Mouse (Mus musculus): ENCODE data around the gene Sdc3. TPM values are rescaled to one million over a fixed set of nuclear protein-coding genes. Genes with fewer than 3 reads are reported as not detected.

The Sdc3 gene
- total RNA-seq, 2 experiments from 2014 or later, result 54.7 to 60.1 TPM

DNA sequence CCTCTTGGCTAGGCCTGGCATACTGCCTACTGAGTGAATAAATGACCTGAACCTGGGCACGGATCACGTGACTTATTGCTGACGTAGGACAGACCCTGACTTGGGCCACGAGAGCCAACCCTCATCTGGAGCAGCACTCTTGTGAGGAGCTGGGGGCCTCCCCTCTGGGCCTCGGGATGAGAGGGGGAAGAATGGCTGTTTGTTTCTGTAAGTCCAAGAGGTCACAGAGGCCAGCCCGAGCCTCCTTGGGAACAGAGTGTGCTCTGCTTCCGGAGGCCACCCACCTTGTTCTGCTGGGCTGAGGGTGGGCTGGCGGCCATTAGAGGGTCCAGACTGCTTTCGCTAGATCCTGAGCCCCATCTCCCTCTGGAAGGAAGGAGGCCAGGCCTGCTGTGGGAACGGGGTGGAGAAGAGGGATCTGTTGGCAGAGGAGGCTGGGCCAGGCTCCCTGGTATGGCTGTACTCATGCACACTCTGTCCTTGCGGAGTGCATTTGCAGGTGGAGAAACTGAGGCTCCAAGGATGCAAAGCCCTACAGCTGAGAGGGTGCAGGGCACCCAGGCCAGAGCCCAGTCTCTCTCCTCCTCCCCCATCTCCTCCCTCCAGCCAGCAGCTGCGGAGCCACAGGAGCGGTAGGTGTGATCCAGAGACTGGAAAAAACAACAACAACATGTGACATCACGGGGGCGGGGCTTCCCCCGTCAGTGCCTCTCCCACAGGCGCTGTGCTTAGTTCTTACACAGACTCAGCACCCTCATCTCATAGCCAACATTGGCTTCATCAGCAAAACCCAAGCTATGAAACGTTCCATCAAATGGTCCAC lies 36.7 kb downstream of the Sdc3 start:
- DNase-seq, result peak; percentile 66

DNA sequence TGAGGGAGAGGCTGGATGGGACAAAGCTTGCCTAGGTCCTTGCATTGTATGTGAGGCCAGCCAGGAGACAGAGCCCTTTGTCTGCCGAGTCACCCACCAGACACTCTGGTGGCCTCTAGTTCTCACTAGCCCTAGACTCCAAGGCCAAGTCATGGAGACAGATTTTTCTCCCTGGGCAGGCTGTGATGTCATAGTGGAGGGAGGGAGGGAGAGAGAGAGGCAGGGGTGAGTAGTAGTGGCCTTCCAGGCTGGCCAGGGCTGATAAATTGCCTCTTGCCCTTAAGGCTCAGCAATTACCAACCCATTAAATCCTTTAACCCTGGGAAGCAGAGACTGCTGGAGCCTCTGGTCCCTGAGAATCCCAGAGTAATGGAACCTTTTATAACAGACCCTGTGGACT lies 41.8 kb downstream of the Sdc3 start:
- DNase-seq, result no peak

DNA sequence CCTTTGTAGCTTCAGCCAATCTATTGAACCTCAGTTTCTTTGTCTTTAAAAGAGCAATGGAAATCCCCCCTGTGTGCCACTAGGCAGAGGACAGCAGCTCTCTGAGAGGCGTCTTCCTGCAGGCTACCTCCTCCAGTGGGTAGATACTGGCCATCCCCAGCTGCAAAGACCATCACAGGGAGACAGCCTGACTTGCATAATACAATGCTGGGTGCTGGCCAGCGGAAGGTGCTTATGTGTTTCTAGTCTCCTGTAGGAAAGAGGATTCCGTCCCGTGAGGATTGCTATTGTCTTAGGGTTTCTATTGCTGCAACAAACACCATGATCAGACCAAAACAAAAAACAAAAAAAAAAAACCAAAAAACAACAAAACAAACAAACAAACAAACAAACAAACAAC lies 43.2 kb downstream of the Sdc3 start:
- DNase-seq, result peak; percentile 43

DNA sequence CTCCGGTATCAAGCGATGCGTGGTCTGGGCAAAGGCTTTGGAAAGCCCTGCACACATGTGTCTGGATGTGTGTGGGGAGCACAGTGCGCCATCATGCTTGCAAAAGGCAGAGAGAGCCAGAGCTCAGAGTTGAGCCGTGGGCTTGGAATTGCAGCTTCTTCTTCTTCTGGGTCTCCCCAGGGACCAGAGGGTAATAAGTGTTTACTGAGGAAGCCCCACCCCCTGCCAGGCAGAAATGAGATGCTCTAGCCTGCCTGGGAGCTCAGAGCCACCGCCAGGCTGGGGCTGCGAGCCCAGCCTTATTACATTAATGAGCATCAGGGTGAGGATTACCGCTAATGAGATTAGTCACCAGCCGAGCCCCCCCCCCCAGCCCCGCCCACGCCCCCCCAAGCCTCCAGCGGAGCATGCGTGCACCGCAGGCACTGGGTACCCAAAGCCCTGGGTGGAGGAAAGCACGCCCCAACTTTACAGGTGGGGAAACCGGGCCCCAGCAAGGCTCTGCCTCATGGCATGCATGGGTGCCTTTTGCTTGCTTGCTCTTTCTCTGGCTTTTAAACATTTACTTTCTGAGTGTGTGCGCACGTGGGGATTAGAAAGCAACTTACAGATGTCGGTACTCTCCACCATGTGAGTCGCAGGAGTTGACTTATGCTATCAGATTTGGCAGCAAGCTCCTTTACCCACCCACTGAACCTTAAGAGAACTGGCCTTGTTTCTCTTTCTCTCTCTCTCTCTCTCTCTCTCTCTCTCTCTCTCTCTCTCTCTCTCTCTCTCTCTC lies 44.1 kb downstream of the Sdc3 start:
- DNase-seq, result no peak

DNA sequence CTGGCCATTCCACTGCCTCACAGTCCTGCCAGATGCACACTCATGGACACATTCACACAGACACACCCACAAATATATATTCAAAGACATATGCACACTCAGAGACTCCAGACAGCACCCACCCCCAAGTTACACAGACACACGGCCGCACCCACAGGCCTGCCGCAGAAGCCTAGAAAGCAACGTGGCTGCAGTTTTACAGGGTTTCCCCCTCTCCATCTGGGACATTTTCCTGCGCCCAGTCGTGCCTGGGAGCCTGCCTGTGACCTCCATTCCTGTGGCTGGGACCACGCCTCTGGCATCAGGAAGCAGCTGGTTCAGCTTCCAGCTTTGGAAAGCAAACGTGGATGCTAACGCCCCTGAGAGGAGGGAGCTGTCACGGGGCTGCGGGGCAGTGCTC lies 46.2 kb downstream of the Sdc3 start:
- DNase-seq, result no peak

DNA sequence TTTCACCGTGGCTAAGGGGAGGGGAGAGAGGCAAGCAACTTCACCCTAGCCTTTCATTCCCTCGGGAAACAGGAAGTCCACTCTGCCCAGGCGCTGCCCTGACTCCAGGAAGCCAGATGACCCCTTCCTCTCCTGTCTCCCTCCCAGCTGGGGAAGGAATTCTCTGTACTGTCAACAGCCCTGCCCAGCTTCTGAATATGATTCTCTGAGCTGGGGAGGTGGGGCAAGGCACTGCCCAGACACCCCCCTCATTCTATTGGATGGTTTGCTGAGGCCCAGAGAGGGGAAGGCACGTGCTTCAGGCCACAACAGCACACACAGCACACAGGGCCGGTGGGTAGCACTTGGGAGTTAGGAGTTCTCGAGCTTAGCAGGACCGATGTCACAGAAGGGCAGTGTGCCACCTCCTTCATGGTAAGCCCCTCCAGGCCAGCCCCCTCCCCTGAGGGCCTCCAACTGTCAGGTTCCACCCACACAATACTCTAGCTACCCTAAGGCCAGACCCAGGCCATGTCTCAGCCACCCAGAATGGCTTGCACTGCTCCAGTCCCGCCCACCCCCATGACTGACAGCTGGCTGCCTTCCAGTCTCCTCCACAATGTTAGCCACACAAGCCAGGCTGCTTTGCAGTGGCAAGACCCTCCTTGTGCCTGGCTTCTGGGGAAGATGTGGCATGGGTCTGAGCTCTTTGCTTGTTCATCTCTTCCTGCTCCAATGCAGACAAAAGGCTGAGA lies 48.9 kb downstream of the Sdc3 start:
- DNase-seq, result peak; percentile 77

DNA sequence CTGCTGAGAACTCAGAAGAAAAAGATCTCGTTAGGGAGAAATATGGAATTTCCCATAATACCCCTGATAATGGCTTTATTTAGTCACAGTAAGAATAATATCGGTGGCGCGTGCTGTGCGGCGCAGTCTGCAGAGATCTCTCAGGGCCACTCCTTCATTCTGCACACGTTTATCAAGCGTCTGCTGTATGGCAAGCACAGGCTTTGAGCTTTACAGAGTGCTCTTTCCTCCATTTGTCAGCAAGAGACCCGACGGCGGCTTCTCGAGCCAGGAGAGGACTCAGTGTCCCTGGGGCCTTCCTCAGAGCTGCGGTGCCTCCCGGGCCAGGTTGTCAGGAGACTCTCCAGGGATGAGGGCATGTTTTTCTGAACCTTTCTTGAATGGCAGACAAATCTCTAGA lies 56.5 kb downstream of the Sdc3 start:
- no peak for DNase-seq

DNA sequence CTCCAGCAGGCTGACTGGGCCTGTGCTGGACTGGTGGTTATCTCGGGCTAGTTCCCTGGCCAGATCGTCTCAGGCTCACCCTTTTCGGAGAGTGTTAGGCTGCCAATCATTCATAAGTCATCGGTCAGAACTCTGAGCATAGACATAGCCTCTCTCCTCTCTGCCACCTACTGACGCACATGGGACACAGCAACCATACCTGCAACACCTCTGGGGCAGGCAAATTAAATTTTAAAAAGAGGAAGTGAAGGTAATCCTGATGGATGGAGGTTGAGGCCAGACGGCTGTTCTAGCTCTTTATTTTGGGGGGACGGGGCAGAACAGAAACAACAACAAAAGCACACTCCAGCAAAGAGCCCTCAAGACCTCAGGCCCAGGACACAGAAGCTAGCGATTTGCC lies 65.3 kb downstream of the Sdc3 start:
- DNase-seq, result no peak

DNA sequence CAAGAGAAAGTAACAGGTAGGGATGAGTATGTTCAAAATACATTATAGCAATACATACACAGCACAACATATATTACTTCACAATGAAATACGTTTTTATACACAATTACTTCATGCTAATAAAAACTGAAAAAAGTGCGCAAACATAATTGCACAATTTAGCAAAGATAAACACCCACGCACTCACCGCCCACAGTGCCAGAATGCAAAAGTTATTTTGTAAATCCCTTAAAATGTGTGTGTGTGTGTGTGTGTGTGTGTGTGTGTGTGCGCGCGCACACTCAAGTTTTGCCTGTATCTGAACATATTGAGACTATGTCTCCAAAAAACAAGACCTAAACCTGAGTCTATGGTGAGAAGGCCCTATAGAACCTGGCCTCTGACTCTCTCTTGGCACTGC lies 66.5 kb downstream of the Sdc3 start:
- DNase-seq, result no peak

DNA sequence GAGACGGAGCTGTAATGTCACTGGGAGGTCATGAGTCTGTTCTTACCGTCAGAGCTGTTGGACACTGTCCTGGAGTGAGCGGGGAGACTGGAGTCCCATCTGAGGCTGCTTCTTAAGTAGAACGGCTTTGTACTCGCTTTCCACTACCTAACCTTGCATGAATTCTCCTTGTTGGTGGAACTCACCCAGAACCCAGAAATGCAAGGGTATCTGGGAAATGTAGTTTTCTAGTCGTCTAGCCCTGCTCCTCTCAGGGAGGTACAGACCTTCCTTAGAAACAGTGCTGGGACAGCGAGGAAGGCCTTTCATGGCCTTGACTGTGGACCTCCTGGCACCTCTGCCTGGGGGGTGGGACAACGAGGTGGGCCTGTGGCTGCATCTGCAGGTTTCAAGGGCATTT lies 67.1 kb downstream of the Sdc3 start:
- DNase-seq, result no peak

DNA sequence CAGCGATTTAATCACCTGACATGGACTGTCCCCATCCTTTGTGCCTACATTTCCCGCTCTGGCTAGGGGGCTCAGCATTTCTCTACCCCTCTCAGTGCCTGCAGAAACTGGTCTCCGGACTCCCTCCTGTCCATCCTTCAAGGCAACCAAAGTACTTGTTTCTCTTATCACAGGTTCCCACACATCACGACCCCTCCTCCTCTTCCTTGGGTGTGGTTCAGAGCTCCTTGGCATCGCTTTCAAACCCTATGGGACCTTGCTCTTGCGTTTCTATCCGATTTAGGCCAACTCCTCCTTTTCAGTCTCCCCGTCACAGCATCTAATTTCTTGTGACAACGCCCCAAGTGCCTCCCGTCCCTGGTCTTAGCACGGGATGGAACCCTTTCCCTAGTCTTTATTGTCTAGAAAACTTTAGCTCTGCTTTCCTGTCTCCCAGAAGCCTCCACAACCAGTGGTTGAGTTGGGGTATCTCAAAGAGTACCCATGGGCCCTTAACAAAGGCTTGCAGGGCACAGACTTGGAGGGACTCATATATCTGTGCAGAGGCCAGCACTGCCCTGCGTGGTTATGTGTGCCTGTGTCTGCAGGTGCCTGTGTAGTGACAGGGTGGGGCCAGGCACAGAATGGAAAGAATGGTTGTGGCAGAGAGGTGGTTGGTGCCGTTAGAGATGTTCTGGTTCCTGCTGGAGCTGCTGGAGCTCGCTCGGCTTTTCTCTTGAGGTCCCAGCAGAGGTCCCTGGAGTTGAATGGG lies 68.7 kb downstream of the Sdc3 start:
- DNase-seq, result no peak

DNA sequence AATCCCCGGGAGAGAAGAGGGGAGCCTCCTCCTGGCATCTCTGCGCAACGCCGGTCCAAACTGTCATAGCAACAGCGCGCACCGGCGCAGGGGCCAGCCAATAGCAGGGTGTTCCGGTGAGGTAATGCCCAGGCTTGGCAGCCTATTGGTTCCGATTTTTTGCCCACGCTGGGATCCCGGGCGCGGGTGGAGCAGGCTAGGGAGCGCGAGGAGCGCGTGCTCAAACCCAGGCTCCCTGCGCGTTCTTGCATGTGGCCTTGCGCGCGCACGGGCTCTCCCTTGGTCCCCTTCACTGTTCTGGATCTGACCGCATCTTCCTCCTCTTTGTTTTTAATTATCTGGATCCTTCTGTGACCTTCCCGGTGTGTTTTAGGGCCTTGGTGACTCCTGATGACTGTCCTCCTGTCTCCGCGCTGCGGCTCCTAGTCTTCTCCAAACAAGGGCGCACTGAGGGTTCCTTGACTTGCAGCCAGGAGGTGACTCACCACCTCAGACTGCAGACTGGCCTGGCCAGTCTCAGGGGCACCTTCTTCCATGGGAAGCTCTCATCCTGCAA lies 69.4 kb downstream of the Sdc3 start:
- peak; percentile 77 for DNase-seq

DNA sequence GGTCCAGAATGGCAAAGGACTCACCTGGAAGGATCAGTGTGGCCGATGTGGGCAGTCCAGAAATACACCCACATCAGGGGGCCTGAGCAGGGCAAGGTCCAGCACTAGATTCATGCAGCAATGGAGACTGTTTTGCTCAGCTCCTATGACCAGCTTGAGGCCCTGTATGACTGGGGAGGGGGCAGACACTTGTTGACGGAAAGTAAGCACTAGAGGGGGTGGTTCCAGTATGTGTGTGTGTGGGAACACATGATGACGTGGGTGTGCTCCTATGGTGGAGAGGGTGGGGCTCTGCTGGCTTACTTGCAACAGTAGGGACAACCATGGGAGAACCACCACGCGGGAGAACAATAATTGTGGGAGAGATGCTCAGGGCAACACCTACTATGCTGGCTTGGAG lies 70.2 kb downstream of the Sdc3 start:
- DNase-seq, result no peak

DNA sequence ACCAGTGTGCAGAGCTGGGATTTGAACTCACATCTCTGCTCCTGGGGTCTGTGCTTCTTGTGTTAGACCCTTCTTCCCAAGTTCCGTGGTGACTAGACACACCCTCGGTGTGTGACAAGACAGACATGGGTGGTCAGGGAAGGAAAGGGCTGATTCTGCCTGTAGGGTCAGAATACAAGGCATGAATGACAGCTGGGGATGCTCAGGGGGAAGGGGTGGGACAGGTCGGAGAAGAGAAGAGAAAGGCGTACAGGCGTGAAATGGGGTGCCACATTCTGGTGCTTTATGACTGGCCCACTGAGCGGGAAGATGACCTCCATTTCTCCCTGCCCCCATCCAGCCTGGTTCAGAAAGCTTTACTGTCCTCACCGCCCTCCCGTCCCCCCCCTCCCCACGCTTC lies 73.1 kb downstream of the Sdc3 start:
- DNase-seq, result no peak

DNA sequence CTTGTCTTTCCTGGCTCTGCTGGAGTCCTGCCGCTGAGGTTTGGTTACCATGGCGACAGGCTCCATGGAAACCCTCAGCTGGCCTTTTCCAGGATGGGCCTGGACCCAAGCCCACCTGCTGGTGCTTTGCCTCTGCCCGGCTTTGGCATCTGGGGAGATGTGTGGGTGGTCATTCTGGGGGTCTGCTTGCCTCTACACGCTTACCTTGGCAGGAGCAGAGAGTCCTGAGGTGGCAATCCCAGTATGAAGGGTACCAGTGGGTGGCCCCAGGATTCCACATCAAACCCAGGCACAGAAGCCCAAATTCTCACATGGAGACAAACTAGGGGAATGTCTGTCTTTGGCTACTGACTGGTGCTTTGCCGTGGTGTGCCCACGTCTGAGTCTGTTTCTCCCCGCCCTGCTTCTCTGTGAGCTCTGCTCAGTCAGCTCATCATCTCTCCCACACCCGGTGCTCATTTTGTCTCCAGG lies 73.6 kb downstream of the Sdc3 start:
- peak; percentile 32 for DNase-seq

DNA sequence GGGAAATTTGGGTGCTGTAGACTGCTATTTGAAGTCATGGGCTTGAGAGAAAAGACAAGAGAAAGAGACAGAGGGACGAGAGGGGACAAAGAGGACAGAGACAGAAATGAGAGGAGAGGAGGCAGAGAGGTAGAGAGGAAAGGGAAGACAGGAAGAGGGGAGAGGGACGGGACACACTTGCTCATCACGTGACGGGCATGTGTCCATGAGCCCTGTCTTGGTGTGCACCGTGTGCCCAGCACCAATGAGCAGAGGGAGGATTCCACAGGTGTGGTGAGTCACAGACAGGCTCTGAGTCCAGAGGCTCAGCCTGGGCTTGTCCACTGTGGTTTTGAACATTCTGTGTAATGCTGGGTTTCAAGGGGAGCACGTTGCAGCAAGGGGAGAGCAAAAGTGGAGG lies 75.6 kb downstream of the Sdc3 start:
- no peak for DNase-seq

DNA sequence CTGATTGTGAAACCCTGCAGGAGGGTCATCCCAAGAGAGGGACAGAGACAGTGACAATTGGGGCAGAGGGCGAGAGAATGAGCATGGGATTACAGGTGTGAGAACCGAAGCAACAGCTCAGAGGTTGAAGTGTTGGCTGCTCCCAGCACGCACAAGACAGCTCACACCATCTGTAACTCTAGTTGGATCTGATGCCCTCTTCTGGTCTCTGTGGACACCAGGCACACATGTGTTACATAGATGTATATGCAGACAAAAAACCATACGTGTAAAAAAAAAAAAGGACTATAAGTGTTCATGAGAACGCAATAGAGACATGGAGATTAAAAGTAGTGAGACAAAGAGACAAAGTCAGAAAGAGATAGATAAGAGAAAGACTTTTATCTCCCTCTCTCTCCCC lies 76.5 kb downstream of the Sdc3 start:
- no peak for DNase-seq

DNA sequence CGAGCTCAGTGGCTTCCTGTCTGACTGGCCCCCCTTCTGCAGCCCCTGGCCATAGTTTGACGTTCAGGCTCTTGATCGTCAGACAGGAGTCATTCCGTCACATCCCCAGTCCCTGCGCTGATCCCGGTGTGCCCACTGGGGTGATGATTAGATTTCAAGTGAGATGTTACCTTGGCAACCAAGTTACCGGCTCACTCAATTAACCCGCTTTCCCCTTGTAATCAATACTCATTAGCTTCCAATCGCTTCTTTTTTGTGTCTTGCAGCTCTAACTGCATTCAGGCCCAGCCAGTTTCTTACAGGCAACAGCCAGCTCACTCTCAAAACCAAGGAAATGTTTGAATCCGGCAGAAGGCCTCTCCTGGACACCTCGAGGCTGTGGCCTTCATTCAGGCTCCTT lies 80.1 kb downstream of the Sdc3 start:
- DNase-seq, result no peak

DNA sequence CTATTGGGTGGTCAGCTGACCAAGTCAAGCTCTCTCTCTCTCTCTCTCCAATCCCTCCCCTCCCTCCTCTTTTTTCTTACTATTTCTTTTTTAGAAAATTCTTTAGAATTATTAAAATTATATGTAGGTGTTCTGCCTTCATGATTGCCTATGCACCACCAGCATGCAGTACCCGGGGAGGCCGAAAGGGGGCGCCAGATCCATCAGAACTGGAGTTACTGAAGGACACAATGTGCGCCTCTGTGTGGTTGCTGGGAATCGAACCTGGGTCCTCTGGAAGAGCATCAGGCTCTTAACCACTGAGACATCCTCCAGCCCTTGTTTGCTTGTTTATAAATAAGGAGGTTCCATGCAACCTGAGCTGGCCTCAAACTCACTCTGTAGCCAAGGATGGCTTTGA lies 81.1 kb downstream of the Sdc3 start:
- DNase-seq, result no peak

DNA sequence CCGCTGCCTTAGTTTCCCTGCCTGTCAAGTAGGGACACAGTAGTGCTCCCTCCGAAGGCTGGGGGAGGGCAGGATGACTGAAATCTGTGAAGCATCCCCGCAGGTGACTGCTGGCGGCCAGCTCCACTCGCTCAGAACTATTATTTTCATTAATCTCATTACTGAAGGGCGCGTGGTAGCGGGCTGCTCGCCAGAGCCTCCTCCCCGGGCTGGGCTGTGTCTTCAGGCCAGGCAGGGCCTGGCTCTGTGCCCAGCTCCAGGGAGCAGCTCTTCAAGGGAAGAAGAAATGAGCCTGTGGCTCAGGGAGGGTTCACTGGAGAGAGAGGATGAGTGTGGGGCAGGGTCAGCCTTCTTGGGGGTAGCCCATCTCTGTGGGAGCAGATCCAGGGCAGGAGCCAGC lies 82.3 kb downstream of the Sdc3 start:
- DNase-seq, result peak; percentile 88
